Mouse (Mus musculus): Measurements from ENCODE around the gene Slc27a4.
"Not testable (repeated sequence)": the region's sequence is repeated elsewhere in the genome, so short reads cannot be mapped to it uniquely, and the experiment has no call there.

Gene Slc27a4

DNA sequence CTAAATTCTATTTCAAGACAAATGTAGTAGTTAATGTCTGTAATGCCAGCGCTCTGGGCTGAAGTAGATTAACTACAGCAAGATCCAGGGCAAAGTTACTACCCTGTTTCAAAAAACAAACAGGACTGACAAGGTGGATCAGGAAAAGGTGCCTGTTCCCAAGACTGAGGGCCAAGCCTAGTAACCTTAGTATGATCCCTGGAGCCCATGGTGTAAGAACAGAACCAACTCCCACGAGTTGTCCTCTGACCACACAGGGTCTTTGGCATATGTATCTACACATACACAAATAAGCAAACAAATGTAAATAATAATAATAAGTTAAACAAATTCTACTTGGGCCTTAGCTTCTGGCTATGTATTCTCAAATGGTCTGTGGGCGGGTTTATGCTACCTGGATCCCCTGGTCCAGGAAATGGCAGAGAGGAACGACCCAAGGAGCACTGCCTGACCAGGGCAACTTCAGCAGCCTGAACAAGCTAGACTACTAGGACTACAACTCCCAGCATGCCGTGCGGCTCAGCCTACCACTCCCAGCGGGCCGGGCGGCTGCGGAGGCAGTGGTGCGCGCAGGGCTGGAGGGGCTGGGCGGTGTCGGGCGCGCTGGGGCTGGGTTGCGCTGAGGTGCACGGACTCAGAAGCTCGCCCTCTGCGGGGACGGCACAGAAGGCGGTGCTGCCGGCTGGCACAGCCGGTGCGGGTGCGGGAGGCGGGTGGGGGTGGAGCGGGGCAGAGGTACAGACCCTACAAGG, at the start of gene Slc27a4:
Gene Slc27a4, plus strand, starts transcription at position 560 of the 752 bp plus-strand sequence.
- in situ Hi-C loops (cut with MboI; ENCODE audit: unreplicated experiment in 2 of 2) = no loop called here

DNA sequence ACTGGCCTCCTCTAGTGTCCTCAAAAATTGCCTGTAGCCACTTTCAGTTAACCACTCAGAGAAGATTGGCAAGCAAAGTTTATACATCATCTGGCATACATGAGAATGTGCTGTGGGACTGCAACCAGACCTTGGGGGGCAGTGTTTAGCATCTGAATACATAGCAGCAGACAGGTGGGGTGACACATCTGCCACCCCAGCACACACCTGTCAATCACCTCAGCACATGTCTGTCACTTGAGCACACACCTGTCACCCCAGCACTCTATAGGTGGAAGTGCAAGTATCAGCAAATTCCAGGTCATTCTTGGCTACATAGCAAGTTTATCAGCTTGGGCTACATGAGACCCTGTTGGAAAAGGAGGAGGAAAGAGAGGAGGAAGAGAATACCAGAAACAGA, 46.7 kb upstream of the Slc27a4 start:
- in situ Hi-C loops (cut with MboI; ENCODE audit: unreplicated experiment in 2 of 2) = no loop called here

DNA sequence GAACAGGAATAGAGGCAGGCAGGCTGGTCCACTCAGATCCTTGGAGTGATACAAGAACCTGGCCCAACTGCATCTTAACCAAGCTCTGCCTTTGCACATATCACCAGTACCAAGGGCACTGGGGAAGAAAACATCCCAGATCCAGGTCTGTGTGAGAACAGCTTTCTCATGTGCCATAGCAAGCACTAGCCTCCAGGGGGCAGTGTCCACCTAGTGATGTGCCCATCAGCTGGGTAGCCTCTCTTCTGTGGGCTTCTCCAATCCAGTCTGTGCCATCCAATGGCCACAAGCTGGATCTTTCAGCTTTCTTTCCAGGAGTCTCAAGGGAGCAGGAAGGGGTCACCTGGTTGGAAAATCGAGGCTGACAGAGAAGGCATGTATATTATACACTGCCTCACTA, 37.6 kb upstream of the Slc27a4 start:
- in situ Hi-C loops (cut with MboI; ENCODE audit: unreplicated experiment in 2 of 2) = loop anchor here (5.0 to 10.0 kb wide), 3 partner anchors 92 to 212 kb away; partner anchors contain the start of gene Cercam (in 1 of the 2)

DNA sequence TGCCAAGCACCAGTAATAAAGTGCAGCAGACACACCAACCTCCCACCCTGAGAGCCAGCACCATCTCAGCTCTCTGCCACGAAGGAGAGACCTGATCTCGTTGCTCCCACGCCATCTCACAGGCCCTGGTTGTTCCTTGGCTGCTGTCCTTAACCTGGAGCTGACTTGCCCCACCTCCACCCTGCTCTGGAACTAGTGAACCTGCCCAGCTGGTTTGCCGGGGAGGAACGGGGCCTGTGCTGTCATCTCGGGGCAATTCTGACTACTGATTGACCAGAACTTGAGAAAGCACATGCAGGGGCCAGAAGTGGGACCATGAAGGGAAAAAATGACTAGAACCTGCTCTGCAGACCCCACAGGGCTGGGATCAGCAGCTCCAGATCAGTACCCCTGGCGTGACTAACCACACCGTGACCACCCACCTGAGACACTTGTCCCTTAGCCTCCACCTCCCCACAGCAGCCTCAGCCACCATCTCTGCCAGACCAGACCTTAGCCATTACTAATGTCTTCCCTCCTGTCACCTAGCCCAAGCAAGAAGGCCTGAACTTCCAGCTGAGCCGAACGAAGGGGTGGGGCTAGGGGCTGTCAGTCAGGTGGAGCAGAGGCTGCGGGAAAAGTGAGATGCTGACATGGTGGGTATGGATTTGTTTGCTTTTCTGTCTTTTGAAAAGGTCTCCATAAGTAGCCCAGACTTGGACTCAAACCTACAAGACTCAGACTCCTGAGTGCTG, 34.3 kb upstream of the Slc27a4 start:
- in situ Hi-C loops (cut with MboI; ENCODE audit: unreplicated experiment in 2 of 2) = loop anchor here (5.0 to 10.0 kb wide), 3 partner anchors 89 to 209 kb away; partner anchors contain the start of gene Cercam (in 1 of the 2)

DNA sequence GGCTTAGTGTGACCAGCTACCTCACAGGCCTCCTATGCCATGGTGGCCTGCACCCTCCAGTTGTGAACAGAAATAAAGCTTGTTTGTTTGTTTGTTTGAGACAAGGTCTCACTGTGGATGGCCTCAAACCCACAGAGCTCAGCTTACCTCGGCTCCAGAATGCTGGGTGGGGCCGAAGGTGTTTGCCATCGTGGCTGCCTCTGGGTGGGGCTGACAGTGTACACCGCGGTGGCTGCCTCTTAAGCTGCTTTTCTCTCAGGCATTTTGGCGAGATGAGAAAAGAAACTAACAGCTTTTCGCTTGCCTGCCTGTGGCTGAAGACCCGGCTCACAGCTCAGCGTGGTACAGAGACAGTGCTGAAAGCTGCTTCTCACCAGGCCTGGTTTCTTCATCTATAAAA, 33.5 kb upstream of the Slc27a4 start:
- in situ Hi-C loops (cut with MboI; ENCODE audit: unreplicated experiment in 2 of 2) = loop anchor here (5.0 to 10.0 kb wide), 3 partner anchors 88 to 208 kb away; partner anchors contain the start of gene Cercam (in 1 of the 2)

DNA sequence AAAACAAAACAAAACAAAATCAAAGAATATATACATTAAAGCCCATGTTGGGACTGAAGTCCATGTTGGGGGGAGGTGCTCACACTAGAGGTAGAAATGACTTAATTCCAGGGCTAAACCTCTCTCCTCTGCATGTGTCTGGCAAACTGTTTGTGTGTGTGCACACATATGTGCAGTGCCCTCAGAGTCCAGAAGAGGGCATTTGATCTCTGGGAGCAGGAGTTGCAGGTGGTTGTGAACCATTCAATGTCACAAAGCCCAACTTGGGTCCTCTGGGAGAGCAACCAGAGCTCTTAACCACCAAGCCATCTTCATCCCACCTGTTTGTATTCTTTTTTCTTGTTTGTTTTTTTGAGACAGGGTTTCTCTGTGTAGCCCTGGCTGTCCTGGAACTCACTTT, 32.3 kb upstream of the Slc27a4 start:
- in situ Hi-C loops (cut with MboI; ENCODE audit: unreplicated experiment in 2 of 2) = no loop called here

DNA sequence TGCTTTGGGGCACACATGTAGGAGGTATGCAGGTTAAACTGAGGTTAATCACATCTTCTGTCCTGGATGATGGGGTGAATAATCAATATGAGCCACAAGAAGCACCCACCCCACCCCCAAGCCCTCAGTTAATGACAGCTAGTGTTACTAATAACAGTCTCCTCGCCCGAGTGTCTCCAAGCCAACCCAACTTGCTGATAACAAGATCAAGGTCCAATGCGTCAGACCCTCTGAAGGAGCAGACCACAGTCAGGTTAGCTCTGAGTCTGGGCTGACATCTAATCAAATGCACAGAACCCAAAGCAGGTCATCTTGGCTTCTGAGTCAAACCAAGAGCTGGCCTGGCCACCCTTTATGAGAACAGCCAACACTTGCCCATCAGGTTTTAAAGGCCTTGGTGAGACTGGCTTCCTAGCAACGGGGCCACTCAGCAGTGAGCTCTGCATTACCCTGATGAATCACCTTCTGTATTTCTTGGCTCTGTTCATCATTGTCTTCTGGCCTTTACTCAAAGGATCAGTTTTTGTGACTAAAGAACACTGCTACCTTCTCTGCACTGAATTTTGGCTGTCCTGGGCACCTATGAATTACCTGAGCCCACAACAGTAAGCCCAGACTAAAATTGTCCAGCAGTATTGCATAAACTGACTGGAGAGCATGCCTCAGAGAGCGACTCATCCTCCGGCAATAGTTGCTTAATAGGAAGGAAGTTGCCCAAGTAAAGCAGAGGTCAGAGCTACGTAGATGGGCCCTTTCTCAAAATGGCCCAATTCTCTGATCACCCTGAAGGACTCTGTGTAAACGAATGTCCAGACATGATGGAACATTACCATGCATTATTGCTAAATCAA, 30.6 kb upstream of the Slc27a4 start:
- in situ Hi-C loops (cut with MboI; ENCODE audit: unreplicated experiment in 2 of 2) = no loop called here

DNA sequence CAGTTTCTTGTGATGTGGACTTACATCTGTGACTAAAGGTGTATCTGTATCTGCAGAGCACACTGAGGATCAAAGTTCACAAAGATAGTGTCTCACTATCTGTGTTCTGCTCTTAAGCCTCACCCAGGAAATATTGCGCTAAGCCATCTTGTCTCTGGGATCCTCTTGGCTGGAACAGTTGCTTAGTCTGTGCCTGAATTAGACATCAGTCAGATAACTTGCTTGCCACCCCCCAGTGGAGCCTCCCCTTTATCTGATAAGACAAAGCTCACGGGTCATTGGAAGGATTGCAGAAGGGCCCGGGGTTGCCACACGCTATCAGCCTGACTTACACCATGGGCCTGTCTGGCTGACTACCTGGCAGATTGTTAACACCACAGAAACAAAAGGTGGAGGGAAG, 29.1 kb upstream of the Slc27a4 start:
- in situ Hi-C loops (cut with MboI; ENCODE audit: unreplicated experiment in 2 of 2) = no loop called here

DNA sequence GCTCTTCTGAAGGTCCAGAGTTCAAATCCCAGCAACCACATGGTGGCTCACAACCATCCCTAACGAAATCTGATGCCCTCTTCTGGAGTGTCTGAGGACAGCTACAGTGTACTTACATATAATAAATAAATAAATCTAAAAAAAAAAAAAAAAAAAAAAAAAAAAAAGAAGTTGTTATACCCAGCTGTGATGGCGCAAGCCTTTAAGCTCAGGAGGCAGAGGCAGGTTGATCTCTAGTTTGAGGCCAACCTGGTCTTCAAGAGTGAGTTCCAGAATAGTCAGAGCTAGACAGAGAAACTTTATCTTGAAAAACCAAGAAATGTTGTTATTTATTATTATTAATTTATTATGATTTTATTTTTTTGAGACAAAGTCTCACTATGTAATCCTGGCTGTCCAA, 21.2 kb upstream of the Slc27a4 start:
- in situ Hi-C loops (cut with MboI; ENCODE audit: unreplicated experiment in 2 of 2) = not testable (repeated sequence)

DNA sequence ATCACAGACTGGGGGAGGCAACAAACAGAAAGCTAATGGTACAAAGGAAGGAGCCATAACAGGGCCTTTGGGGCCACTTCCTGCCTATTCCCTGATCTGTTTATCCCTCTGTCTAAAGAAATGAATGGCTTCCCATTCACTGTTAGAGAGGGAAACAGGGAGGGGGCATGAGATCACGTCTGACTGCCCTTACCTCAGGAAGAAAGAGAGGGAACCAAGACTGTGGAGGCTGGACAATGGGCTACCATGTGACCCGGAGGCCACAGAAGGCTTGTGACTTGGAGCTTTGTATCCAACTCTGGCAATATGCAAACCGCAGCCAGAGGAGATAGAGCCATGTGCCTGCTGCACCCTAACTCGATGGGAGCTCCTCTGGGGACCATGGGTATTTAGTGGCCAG, 18.1 kb upstream of the Slc27a4 start:
- in situ Hi-C loops (cut with MboI; ENCODE audit: unreplicated experiment in 2 of 2) = no loop called here

DNA sequence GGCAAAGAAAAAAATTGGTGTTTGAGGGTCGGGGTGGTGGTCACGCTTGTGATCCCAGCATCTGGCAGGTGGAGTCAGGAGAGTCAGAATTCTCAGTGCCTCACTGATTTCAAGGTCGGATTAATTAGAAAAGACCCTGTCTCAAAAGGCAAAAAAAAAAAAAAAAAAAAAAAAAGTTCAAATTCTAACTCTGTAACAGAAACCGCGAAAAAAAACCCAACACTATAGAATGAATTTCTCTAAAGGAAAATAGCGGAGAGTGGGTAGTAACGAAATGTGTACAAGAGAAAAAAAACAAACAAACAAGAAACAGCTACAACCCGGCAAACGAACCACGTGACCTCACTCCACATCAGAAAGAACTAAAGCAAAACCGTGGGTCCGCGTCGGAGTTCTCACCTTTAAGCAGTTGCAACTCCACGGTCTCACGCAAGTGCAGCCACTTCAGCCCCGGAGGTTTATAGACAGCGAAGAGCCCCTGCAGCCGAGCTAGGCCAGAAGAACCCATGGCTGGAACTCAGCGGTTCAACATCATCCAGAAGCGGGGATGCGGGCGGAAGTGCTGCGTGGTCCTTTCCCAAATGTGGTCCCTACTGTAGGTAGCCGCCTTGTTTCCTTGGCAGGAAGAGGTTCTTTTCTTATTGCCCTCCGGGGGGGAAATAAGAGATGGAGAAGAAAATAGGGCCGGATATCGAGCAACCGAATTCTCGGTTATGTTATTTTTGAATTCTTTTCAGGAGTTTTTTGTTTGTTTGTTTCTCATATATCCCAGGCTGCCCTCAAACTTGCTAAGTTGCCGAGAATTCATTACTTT, 15.1 kb upstream of the Slc27a4 start, which contains the start of gene Coq4:
Gene Coq4, plus strand, starts transcription at position 390 of the 814 bp plus-strand sequence.
- in situ Hi-C loops (cut with MboI; ENCODE audit: unreplicated experiment in 2 of 2) = no loop called here

DNA sequence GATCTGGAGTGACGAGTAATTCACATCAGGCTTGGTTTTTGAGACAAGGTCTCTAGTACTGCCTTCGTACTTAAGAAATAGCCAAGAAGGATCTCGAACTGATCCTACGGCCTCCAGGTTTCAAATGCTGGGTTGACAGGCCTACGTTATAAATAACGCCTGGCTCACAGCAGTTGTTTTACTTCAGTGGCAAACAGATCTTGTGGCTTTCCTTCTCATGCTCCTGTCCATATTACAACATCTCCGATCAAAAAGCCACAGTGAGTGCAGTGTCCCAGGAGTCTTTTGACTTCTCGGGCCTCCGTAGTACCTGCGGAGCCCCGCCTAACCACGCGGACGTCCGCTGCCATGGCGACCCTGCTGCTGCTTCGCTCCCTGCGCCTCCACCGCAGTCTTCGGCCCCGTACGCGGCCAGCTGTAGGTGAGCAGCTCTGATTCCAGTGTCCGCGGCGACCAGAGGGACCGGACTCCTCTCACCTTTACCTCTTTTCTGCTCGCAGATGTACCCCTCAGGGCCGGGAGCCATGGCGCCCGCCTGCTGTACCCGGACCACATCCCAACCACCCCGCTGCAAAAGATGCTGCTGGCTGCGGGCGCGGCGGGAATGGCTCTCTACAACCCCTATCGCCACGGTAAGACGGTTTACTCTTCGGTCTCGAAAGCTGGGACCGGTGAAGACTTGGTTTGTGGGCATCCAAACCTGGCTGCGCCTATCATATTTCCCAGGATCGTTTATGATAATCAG, 14.3 kb upstream of the Slc27a4 start, which contains the start of gene Trub2:
Gene Trub2, minus strand, starts transcription at position 566 of the 745 bp plus-strand sequence.
- in situ Hi-C loops (cut with MboI; ENCODE audit: unreplicated experiment in 2 of 2) = no loop called here

DNA sequence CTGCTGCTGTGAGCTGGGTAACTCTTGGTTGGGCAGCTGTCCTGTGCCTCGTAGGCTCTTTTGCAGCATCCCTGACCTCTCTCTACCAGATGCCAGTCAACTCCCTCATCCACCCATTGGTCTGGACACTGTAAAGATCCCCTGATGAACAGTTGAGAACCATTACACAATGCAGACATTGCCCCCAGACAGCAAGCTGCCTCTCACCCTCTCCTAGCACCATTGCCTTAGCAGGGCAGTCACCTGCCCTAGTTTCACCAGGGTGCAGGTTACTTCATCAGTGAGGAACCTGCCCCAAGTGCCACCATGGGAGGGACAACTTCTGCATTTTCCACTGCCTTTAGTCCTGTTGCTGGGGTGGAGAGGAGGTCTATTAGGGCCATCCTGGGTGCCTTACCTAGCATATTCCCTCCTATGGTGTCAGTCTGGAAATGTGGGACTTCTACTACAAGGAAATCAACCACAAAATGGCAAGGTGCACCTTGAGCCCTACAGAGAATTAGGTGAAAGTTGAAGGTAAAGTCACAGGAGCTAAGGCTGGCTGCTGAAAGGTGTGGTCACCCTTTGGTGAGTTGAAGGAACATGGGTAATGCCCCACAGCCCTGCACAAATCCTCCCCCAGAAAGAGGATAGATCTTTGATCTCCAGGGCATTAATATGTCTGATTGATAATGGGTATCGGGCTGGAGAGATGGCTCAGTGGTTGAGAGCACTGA, 9.5 kb upstream of the Slc27a4 start:
- in situ Hi-C loops (cut with MboI; ENCODE audit: unreplicated experiment in 2 of 2) = no loop called here

DNA sequence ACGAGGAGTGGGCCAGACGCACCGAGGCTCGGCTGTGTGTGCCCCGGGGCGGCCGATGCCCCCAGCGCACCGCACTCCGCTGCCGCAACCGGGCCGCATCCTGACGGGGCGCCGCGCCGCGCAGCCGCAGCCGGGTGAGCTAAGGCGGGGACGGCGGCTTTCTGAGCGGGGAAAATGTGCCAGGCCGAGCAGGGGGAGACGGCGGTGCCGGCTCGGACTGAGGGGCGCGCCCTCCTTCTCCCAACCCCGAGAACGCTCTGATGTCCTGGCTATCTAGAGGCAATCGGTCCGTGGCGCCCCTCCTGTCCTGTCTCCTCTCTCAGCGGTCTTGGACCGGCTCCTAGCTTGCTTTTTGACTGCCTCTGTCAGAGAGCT, 380 bp downstream of the Slc27a4 start:
- in situ Hi-C loops (cut with MboI; ENCODE audit: unreplicated experiment in 2 of 2) = no loop called here

DNA sequence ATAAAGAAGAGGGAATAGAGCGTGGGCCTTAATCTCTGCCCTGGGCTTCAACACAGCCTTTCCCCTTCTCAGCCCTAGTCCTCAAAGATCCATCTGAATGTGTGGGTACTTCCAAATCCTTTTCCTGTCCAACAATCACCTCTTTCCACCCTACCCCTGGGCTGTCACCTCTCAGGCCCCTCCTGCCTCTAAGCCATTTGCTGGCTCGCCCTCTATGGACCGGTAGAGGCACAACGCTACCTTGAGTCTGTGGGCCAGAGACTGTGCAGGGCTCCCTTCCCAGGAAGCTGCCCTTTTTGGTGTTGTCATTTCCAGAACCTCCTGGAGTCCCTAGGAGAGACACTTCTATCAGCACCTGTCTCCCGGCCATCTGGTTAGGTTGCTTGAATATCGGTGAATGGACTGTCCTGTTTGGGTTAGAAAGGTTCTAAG, 982 bp downstream of the Slc27a4 start:
- in situ Hi-C loops (cut with MboI; ENCODE audit: unreplicated experiment in 2 of 2) = no loop called here

DNA sequence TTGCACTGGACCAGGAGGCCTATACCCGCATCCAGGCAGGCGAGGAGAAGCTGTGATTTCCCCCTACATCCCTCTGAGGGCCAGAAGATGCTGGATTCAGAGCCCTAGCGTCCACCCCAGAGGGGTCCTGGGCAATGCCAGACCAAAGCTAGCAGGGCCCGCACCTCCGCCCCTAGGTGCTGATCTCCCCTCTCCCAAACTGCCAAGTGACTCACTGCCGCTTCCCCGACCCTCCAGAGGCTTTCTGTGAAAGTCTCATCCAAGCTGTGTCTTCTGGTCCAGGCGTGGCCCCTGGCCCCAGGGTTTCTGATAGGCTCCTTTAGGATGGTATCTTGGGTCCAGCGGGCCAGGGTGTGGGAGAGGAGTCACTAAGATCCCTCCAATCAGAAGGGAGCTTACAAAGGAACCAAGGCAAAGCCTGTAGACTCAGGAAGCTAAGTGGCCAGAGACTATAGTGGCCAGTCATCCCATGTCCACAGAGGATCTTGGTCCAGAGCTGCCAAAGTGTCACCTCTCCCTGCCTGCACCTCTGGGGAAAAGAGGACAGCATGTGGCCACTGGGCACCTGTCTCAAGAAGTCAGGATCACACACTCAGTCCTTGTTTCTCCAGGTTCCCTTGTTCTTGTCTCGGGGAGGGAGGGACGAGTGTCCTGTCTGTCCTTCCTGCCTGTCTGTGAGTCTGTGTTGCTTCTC, 13.4 kb downstream of the Slc27a4 start:
- in situ Hi-C loops (cut with MboI; ENCODE audit: unreplicated experiment in 2 of 2) = loop anchor here (5.0 kb wide), 3 partner anchors 41 to 161 kb away; no protein-coding TSS in a partner anchor

DNA sequence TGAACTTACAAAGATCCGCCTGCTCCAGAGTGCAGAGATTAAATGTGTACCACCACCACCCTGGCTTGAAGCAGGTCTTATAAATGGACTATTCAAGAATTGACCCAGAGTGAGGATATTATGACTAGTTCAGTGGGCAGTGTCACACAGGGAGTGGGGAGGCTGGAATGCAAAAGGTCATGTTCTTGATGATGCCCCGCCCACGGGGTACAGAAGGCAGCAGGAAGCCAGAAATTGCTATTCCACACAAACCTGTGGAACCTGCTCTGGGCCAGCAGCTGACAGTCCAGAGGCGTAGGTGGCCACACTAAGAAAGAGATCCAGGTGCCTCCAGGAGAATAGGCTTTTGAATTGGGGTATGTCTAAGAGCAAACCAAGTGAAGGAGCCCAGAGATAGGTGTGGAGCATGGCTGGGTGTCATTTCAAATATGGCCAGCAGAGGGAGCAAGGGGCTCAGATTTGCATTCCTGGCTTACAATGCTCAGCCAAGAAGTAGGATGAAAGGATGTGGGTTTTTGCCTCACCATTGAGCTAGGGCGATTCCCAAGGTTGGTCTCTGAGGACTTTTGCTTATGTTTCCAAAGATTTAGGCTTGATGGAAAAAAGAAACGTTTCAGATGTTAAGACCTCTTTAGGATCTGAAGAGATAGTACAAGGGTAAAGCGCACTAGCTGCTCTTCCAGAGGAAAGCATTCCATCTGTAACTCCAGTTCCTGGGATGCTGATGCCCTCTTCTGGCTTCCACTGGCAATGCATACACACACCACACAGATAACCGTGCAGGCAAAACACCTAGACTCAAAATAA, 15.2 kb downstream of the Slc27a4 start:
- in situ Hi-C loops (cut with MboI; ENCODE audit: unreplicated experiment in 2 of 2) = loop anchor here (5.0 kb wide), 3 partner anchors 40 to 160 kb away; no protein-coding TSS in a partner anchor

Measured in v-Abl transformed pro-B cells (cell line).